Mouse (Mus musculus): ENCODE results near the gene Itpr3. TPM values are rescaled to one million over a fixed set of nuclear protein-coding genes. Genes with fewer than 3 reads are reported as not detected.

Gene Itpr3
- polyA plus RNA-seq, 1 experiment from 2014 or later: 3.1 TPM

DNA sequence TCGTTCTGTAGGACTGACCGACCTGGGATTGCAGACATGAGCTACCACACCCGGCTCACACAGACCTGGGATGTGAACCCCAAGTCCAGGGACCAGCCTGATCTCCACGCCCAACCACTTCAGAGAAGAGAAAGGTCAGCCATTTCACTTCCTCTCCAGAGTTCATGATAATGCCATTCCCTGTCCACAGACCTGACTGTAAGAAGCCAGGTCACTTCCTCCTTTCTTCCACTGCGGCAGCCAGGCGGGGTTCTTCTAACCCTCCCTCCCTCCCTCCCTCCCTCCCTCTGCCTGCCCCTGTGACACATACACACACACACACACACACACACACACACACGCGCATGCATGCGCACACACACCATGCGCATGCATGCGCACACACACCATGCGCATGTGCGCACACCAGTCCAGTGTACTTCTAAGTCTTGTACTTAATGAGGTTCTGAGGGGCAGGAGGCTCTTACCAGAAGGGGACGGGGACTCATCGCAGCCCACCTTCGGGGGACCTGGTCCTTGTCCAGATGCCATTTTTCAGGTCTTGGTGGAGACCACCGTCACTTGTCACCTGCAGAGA is 31.7 kb upstream of the Itpr3 start:
- H3K4me3 ChIP-seq: no peak overlapping the region
- no peak overlapping the region for H3K4me2 ChIP-seq
- peaks cover 28% of the 10 kb centered on the region for H3K4me1 ChIP-seq (replicated peaks)
- H3K9ac ChIP-seq: no peak overlapping the region
- no peaks in the 10 kb centered on the region for H3K27me3 ChIP-seq (replicated peaks)
- no peaks in the 10 kb centered on the region for H3K9me3 ChIP-seq (replicated peaks)
- WGBS: 86% methylated on average over 17 of the region's 17 CpGs
- no peak overlapping the region for H3K27ac ChIP-seq (ENCODE audit: poor library complexity, severe bottlenecking)
- peaks cover 59% of the 10 kb centered on the region for H3K36me3 ChIP-seq
- no peak for ATAC-seq (ENCODE audit: insufficient number of reproducible peaks, low FRiP score)

DNA sequence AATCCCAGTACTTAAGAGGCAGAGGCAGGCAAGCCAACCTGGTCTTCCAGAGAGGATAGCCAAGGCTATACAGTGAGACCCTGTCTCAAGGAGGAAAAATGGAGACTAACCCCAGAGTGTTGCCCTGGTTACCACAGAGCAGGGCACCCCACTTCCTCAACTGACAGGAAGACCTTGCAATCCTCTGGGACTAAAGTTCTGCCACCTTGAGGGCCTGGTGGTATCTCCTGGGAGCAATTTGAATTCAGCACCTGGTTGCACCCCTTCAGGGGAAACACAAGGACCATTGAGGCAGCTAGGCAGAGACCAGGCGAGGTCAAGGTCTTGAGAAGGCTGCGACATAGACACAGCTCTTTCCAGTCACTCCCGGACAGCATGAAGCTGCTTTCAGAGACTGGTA is 31.2 kb upstream of the Itpr3 start:
- no peak overlapping the region for H3K9ac ChIP-seq
- peaks cover 54% of the 10 kb centered on the region for H3K36me3 ChIP-seq
- no peaks in the 10 kb centered on the region for H3K9me3 ChIP-seq (replicated peaks)
- peaks cover 28% of the 10 kb centered on the region for H3K4me1 ChIP-seq (replicated peaks)
- WGBS: 90% methylated on average over 3 of the region's 3 CpGs
- no peak overlapping the region for H3K27ac ChIP-seq (ENCODE audit: poor library complexity, severe bottlenecking)
- no peaks in the 10 kb centered on the region for H3K27me3 ChIP-seq (replicated peaks)
- H3K4me2 ChIP-seq: no peak overlapping the region
- ATAC-seq (ENCODE audit: insufficient number of reproducible peaks, low FRiP score): no peak
- no peak overlapping the region for H3K4me3 ChIP-seq

DNA sequence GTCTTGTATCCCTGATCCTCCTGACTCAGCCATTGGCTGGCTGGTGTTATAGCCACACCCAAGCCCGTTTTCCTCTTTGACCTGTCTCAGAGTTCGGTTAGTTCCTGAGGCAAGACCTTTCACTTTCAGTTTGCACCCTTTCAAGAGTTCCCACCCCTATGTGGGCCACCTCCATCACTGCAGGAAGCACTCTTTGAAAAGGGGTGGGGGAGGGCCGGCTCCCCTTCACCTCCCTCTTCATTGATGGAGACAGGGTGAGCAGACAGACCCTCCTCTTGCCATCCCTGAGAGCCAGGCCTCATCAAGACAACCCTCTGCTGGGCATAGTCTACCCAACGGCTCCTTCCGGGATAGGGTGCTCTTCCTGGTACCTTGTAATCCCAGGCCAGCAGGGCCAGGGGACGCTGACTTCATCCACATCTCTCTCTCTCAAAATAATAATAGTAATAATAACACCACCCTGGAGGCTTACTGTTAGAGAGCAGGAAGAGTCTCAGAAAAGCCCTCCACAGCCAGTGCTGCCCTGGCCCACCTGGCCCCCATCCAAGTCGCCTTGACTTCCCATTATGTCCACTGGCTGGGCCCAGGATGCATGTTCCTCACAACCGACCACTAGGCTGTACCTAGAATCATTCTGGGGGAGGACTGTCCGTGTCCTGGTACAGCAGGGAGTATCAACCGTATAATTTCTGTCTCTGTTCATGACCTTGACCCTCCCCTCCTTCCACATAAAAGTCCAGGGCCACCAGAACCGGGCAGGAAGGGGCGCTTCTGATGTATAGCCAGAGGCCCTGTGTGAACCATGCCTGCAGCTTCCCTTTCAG is 29.4 kb upstream of the Itpr3 start:
- 29% methylated on average over 12 of the region's 12 CpGs for WGBS
- peak overlapping the region; percentile 73 for H3K27ac ChIP-seq (ENCODE audit: poor library complexity, severe bottlenecking)
- peaks cover 32% of the 10 kb centered on the region for H3K4me1 ChIP-seq (replicated peaks)
- H3K4me2 ChIP-seq: peak overlapping the region; percentile 91
- H3K9me3 ChIP-seq (replicated peaks): no peaks in the 10 kb centered on the region
- H3K27me3 ChIP-seq (replicated peaks): no peaks in the 10 kb centered on the region
- peak overlapping the region; percentile 96 for H3K9ac ChIP-seq
- peak; percentile 8 for ATAC-seq (ENCODE audit: insufficient number of reproducible peaks, low FRiP score)
- peaks cover 36% of the 10 kb centered on the region for H3K36me3 ChIP-seq
- peak overlapping the region; percentile 79 for H3K4me3 ChIP-seq

DNA sequence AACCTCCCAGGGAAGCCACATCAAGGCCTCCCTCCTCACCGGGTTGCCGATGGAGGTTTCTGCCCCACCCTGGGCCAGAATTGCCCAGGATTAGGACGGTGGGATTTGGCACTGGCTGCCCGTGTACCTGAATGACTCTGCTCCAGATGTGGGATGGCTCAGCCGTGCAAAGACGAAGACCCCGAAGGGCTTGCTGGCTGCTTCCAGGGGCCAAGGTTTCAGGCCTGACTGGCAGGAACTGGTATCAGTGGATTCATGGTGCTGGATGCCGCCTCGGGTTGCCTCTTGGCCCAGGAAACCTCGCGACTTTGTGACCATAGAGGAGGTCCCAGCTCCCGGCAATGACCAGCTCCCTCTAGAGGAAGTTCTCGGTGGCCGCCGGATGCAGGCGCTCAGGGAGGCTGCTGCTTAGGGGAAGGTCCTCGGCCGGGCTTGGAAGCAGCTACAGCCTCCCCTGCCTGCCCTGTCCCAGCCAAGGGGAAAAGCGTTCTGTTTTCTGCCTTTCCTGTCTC is 28.8 kb upstream of the Itpr3 start:
- Histone ChIP-seq H3K9me3 (replicated peaks) (no peaks in the 10 kb centered on the region), H3K4me3 (peak overlapping the region; percentile 79)
- 0% methylated on average over 19 of the region's 19 CpGs for WGBS

DNA sequence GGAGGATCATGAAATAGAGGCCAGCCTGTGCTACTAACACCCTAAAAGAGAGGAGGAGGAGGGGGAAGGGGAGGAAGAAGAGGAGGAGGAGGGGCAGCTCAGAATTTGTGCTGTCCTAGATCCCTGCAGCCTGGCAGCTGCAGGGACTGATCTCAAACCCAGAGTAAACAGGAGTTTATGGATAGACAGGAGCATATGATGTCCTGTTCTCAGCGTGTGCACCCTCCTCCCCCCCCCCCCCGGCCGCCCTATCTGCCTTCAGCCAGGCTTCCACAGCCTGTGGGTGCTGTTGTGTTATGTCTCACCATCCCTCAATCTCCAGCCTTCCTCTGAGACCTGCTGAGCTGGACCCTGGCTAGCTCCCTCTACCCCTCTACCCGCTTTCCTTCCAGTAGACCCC is 28.2 kb upstream of the Itpr3 start, which contains the start of gene Bak1:
TSS of gene Bak1 (minus strand) at position 101 of the 400 bp plus-strand sequence.
- Histone ChIP-seq H3K36me3 (peaks cover 24% of the 10 kb centered on the region), H3K27ac (ENCODE audit: poor library complexity, severe bottlenecking) (peak within 1 kb of the TSS; percentile 73), H3K4me2 (peak within 1 kb of the TSS; percentile 91), H3K9me3 (replicated peaks) (no peaks in the 10 kb centered on the region), H3K4me1 (replicated peaks) (peaks cover 30% of the 10 kb centered on the region), H3K4me3 (peak within 1 kb of the TSS; percentile 79), H3K27me3 (replicated peaks) (no peaks in the 10 kb centered on the region), H3K9ac (peak within 1 kb of the TSS; percentile 96)
- WGBS: 59% methylated on average over 3 of the region's 4 CpGs
- ATAC-seq (ENCODE audit: insufficient number of reproducible peaks, low FRiP score): no peak

More for the DNA sequence above, 28.8 kb upstream of the Itpr3 start:
- H3K4me2 ChIP-seq: peak overlapping the region; percentile 91
- no peaks in the 10 kb centered on the region for H3K27me3 ChIP-seq (replicated peaks)
- H3K27ac ChIP-seq (ENCODE audit: poor library complexity, severe bottlenecking): peak overlapping the region; percentile 73
- peaks cover 30% of the 10 kb centered on the region for H3K36me3 ChIP-seq
- peaks cover 31% of the 10 kb centered on the region for H3K4me1 ChIP-seq (replicated peaks)
- peak; percentile 74 for ATAC-seq (ENCODE audit: insufficient number of reproducible peaks, low FRiP score)
- H3K9ac ChIP-seq: peak overlapping the region; percentile 96

DNA sequence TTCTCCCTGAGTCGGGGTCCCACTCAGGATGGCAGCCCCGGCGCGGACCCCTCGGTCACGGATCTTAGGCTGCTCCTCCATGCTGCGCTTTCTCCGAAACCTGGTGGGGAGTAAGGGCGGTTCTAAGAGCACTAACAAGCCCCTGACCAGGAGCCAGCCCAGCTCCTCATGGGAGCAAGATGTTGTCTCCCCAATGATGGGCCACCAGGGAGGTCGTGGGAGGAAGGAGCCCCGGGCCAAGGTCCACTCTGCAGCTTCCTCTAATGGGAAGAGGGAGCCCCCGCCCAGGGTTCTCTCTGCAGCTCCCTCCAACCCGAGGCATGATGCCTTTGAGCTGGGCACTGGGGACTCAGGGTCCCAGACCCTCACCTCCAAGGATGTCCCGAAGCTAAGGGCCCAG is 27.7 kb upstream of the Itpr3 start:
- no peak overlapping the region for H3K27ac ChIP-seq (ENCODE audit: poor library complexity, severe bottlenecking)
- peaks cover 30% of the 10 kb centered on the region for H3K4me1 ChIP-seq (replicated peaks)
- H3K4me2 ChIP-seq: no peak overlapping the region
- peaks cover 20% of the 10 kb centered on the region for H3K36me3 ChIP-seq
- H3K9ac ChIP-seq: no peak overlapping the region; the same call in 1 of the 2 replicates
- H3K9me3 ChIP-seq (replicated peaks): no peaks in the 10 kb centered on the region
- ATAC-seq (ENCODE audit: insufficient number of reproducible peaks, low FRiP score): no peak
- H3K4me3 ChIP-seq: no peak overlapping the region
- H3K27me3 ChIP-seq (replicated peaks): no peaks in the 10 kb centered on the region
- whole genome bisulfite sequencing: 84% methylated on average over 14 of the region's 14 CpGs

DNA sequence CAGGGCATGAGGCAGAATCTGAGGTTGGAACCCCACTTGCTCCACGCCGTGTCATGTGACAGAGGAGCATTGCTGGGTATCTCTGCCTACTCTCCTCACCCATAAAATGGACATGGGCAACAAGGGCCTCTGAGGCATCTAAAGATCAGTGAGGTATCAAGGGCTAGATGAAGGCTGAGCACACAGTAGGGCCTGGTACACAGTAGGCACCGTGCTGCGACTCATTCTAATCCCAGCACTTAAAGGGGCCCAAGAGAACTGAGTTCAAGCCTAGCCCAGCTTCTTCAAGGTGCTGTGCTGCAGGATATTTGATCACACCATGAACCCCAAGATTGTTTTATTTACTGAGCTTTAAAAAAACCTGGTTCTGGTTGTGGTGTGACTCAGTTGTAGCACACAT is 26.2 kb upstream of the Itpr3 start:
- 87% methylated on average over 4 of the region's 4 CpGs for whole genome bisulfite sequencing
- Histone ChIP-seq H3K27ac (ENCODE audit: poor library complexity, severe bottlenecking) (no peak overlapping the region), H3K4me3 (no peak overlapping the region), H3K4me1 (replicated peaks) (peaks cover 30% of the 10 kb centered on the region), H3K27me3 (replicated peaks) (no peaks in the 10 kb centered on the region), H3K36me3 (peaks cover 5% of the 10 kb centered on the region), H3K4me2 (no peak overlapping the region), H3K9me3 (replicated peaks) (no peaks in the 10 kb centered on the region), H3K9ac (no peak overlapping the region)
- no peak for ATAC-seq (ENCODE audit: insufficient number of reproducible peaks, low FRiP score)

DNA sequence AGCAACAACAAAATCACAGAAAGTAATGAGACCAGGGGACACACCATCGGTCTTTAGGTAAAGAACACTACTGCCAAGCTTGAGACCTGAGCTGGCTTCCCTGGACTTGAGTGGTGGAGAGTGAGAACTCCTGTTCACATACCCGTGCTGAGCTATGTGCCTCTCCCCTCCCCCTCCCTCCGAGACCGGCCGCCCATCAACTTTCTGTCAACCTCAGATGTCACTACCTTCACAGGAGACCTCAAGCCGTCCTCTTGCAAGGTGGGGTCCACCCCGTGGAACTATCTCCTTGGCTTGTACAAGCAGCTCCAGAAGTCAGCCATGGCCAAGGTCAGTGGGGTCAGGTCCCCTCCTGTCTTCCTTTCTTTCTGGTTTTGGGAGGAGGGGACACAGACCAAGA is 24.8 kb upstream of the Itpr3 start:
- WGBS: 47% methylated on average over 7 of the region's 7 CpGs
- no peaks in the 10 kb centered on the region for H3K36me3 ChIP-seq
- H3K9me3 ChIP-seq (replicated peaks): no peaks in the 10 kb centered on the region
- H3K27ac ChIP-seq (ENCODE audit: poor library complexity, severe bottlenecking): no peak overlapping the region
- peaks cover 28% of the 10 kb centered on the region for H3K4me1 ChIP-seq (replicated peaks)
- peak overlapping the region; percentile 52 for H3K4me2 ChIP-seq
- H3K9ac ChIP-seq: 0 out of 2 replicates have a peak overlapping the region, but pooled peaks have one; percentile 3
- H3K4me3 ChIP-seq: no peak overlapping the region
- no peak for ATAC-seq (ENCODE audit: insufficient number of reproducible peaks, low FRiP score)
- no peaks in the 10 kb centered on the region for H3K27me3 ChIP-seq (replicated peaks)

DNA sequence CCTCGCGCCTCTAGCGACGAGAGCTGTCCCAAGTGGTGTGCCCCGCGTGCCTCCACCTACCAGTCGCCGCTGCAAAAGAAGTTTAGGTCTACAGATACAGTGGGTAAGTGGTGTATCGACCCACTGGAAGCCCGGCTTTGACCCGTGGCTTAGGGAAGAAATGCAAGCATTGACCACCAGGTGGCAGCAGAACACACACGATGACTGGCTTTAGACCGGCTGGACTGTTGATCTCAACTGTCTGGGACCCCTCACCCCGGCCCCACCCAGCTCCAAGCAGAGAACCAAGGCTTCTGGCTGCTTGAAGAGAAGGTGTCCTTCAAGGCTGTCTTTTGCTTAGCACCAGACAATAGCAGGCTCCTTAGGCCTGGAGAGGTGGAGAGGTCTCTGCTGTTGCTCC is 24.2 kb upstream of the Itpr3 start:
- no peaks in the 10 kb centered on the region for H3K9me3 ChIP-seq (replicated peaks)
- ATAC-seq (ENCODE audit: insufficient number of reproducible peaks, low FRiP score): peak; percentile 41; the same call in 1 of the 2 replicates

DNA sequence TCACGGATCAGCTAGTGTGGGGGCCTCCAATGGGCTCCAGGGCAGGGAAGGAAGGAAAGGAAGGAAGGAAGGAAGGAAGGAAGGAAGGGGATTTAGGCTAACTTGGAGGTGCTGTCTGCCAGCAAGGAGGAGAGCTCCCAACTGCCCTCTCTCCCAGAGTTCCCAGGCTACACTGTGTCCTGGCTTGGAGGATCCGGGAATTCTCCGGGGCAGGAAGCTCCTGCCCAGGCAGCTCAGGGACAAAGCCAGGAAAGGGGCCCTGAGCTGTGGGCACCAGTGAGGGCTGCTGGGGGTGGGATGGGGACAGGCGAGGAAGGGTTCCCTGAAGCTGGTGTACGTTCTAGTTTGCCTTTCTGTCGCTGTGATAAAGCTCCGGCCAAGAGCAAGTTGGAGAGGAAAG is 20.6 kb upstream of the Itpr3 start:
- H3K4me3 ChIP-seq: no peak overlapping the region
- no peaks in the 10 kb centered on the region for H3K9me3 ChIP-seq (replicated peaks)
- no peak overlapping the region for H3K4me2 ChIP-seq
- WGBS: 49% methylated on average over 7 of the region's 7 CpGs
- H3K4me1 ChIP-seq (replicated peaks): peaks cover 52% of the 10 kb centered on the region
- H3K27me3 ChIP-seq (replicated peaks): no peaks in the 10 kb centered on the region
- H3K9ac ChIP-seq: no peak overlapping the region
- H3K27ac ChIP-seq (ENCODE audit: poor library complexity, severe bottlenecking): peak overlapping the region; percentile 10; the same call in 1 of the 2 replicates
- no peaks in the 10 kb centered on the region for H3K36me3 ChIP-seq
- ATAC-seq (ENCODE audit: insufficient number of reproducible peaks, low FRiP score): no peak

More for the DNA sequence above, 24.2 kb upstream of the Itpr3 start:
- Histone ChIP-seq H3K4me1 (replicated peaks) (peaks cover 25% of the 10 kb centered on the region), H3K4me2 (peak overlapping the region; percentile 52), H3K27ac (ENCODE audit: poor library complexity, severe bottlenecking) (no peak overlapping the region), H3K36me3 (no peaks in the 10 kb centered on the region), H3K4me3 (peak overlapping the region; percentile 18; the same call in 1 of the 2 replicates), H3K27me3 (replicated peaks) (no peaks in the 10 kb centered on the region), H3K9ac (0 out of 2 replicates have a peak overlapping the region, but pooled peaks have one; percentile 3)
- under 1% methylated on average over 14 of the region's 14 CpGs for WGBS

Data from heart, embryonic 12.5 days (tissue).